9 mouse cellular contexts compared by ENCODE assay signal in the genomic region with DNA sequence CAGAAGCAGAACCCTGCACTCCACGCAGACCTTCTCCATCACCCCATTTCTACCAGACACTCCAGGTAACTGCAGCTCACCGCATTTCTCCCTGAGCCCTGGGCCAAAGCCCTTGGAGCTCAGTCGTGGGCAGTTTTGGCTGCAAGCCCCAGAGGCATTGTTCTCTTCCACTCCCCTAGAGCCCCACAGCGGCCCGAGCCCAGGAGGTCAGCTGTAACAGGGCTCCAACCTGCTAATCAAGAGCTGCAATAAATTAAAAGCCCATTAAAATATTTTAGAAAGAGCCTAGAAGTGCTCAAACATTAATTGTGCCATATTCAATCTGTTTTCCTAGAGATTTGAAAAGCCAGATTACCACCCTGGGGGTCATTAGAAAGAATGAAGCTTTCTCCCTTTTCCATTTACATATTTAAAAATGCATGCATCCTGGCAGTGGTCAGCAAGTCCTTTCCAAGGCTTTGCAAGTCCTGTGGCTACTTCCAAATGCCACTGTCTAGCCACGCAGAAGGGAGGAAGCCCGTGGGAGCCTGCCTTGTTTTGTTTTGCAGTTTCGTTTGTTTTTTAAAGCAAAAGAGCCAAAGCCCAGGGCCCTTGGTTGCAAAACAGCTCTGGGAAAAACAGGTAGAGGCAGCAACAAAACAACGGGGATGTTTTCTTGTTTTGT.
DNase-seq lines count a peak whose midpoint lies in the region; ATAC-seq and TF ChIP-seq lines count a peak whose summit lies in the region.
"Had no signal": no experiment of that assay in that cellular context is flagged by ENCODE, and none has a peak within 500 bp of the region (broad histone marks: within the 10 kb centered on the region; RNA-seq: fewer than 3 reads in every experiment).

No protein-coding gene starts in this region.

- H3K9ac ChIP-seq in heart, embryonic 15.5 days, result no peak overlapping the region
- H3K9ac ChIP-seq: liver, embryonic 15.5 days had no signal

- WGBS in bone marrow, adult 2 months, result 64% methylated on average over 9 of the region's 9 CpGs
- 29% methylated on average over 9 of the region's 9 CpGs for WGBS in heart, embryonic 15.5 days

- no peak overlapping the region for H3K4me3 ChIP-seq in bone marrow, adult 2 months (replicated peaks; ENCODE audit: control insufficient read depth, low read depth, low read length)
- H3K4me3 ChIP-seq in heart, embryonic 15.5 days, result no peak overlapping the region
- H3K4me3 ChIP-seq: liver, embryonic 15.5 days had no signal

- peaks cover 3% of the 10 kb centered on the region; the same call in 1 of the 2 replicates for H3K4me1 ChIP-seq in bone marrow, adult 2 months (ENCODE audit: control insufficient read depth, insufficient read depth, low read length)
- peaks cover 27% of the 10 kb centered on the region for H3K4me1 ChIP-seq in heart, embryonic 15.5 days (replicated peaks)

- no peak for TF ChIP-seq POLR2A in bone marrow, adult 2 months (IDR thresholded peaks at IDR 0.05; ENCODE audit: borderline replicate concordance, control insufficient read depth, low read depth, low read length)

- no peaks in the 10 kb centered on the region for H3K27me3 ChIP-seq in heart, embryonic 15.5 days
- H3K27me3 ChIP-seq: liver, embryonic 15.5 days had no signal

- TF ChIP-seq CTCF in bone marrow, adult 2 months (IDR thresholded peaks at IDR 0.05; ENCODE audit: control insufficient read depth, insufficient read depth, low read length), result no peak

- DNase-seq in cerebellum, postnatal 25 days, result peak; percentile 23 to 48
- DNase-seq in cerebellum, adult 11 months, result no peak
- peak; percentile 34 to 53 for DNase-seq in kidney, postnatal 36 days
- peak; percentile 50 for DNase-seq in ovary, postnatal 36 days (ENCODE audit: low spot score)
- DNase-seq in spleen, postnatal 36 days (ENCODE audit: low spot score in 2 of 2), result no peak
- DNase-seq in urinary bladder, adult 2 months (ENCODE audit: low spot score), result no peak

- peak overlapping the region; percentile 39 for H3K4me2 ChIP-seq in heart, embryonic 15.5 days
- H3K4me2 ChIP-seq: liver, embryonic 15.5 days had no signal

- peak overlapping the region; percentile 34; the same call in 1 of the 2 replicates for H3K27ac ChIP-seq in bone marrow, adult 2 months (ENCODE audit: control insufficient read depth, insufficient read depth, low read depth, low read length, poor library complexity)
- H3K27ac ChIP-seq in heart, embryonic 15.5 days, result peak overlapping the region; percentile 63
- H3K27ac ChIP-seq: liver, embryonic 15.5 days had no signal

- H3K9me3 ChIP-seq in heart, embryonic 15.5 days (replicated peaks), result no peaks in the 10 kb centered on the region
- H3K9me3 ChIP-seq: liver, embryonic 15.5 days had no signal

- no peak for ATAC-seq in heart, embryonic 15.5 days (replicated peaks; ENCODE audit: insufficient number of reproducible peaks, insufficient read depth, low FRiP score, low read depth)

- peaks cover 8% of the 10 kb centered on the region; the same call in 1 of the 2 replicates for H3K36me3 ChIP-seq in heart, embryonic 15.5 days
- H3K36me3 ChIP-seq: liver, embryonic 15.5 days had no signal

Comparison
In these comparisons a context has a peak if more than half of its experiments do, and no peak if none do; other contexts are left out.
1. DNase-seq: peak in cerebellum, postnatal 25 days (2 of 2), kidney, postnatal 36 days (2 of 2) and ovary, postnatal 36 days (single experiment); none in cerebellum, adult 11 months (single experiment), spleen, postnatal 36 days (0 of 2) and urinary bladder, adult 2 months (single experiment).